Mouse (Mus musculus): ENCODE data around the gene Elmo2. TPM values are rescaled to one million over a fixed set of nuclear protein-coding genes. Genes with fewer than 3 reads are reported as not detected.

The Elmo2 gene
- total and polyA plus RNA-seq, 3 experiments = 17.4 to 27.6 TPM; not detected in 1

DNA sequence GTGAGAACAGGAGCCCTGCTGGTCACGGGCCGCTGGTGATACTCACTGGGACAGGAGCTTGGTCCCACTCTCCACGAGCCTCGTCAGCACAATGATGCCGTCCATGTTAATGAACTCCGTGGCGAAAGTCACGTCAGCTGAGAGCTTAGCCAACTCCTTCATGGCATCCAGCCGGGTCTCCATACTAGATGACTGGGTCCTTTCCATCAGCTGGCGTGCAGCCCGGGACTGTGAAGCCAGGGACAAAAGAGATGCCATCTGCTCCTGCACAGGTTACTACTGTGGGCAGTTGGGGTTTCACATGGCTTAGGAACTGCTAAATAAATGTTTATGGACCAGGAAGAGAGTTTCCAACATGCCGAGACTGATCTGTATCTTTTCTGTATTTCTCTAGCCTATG is 14.7 kb downstream of the Elmo2 start:
- no peak for TF ChIP-seq POLR2A (IDR thresholded peaks at IDR 0.05; ENCODE audit: control insufficient read depth in 1 of 2, insufficient read depth in 1 of 2, low read depth in 1 of 2, low read length in 2 of 2, poor library complexity in 1 of 2)
- TF ChIP-seq USF1 (IDR thresholded peaks at IDR 0.05; ENCODE audit: low read depth, low read length) = no peak
- TF ChIP-seq GATA1 (IDR thresholded peaks at IDR 0.05; ENCODE audit: low read depth, low read length) = no peak
- TF ChIP-seq RCOR1 (IDR thresholded peaks at IDR 0.05; ENCODE audit: low read depth, low read length) = no peak
- TF ChIP-seq E2F4 (IDR thresholded peaks at IDR 0.05; ENCODE audit: borderline replicate concordance, low read depth, low read length) = no peak
- TF ChIP-seq SIN3A (IDR thresholded peaks at IDR 0.05; ENCODE audit: low read length) = no peak
- TF ChIP-seq JUND (IDR thresholded peaks at IDR 0.05; ENCODE audit: low read depth, low read length) = no peak
- no peak for TF ChIP-seq ELF1 (IDR thresholded peaks at IDR 0.05; ENCODE audit: low read depth, low read length)
- TF ChIP-seq MYB (IDR thresholded peaks at IDR 0.05; ENCODE audit: low read depth, low read length) = no peak
- no peak for TF ChIP-seq ETS1 (IDR thresholded peaks at IDR 0.05; ENCODE audit: low read depth, low read length)
- TF ChIP-seq ZNF384 (IDR thresholded peaks at IDR 0.05; ENCODE audit: low read depth, low read length) = no peak
- no peak for TF ChIP-seq MYC (IDR thresholded peaks at IDR 0.05; ENCODE audit: low read depth, low read length)
- TF ChIP-seq UBTF (IDR thresholded peaks at IDR 0.05; ENCODE audit: borderline replicate concordance, insufficient read depth, low read depth, low read length) = no peak
- Histone ChIP-seq H3K27me3 (ENCODE audit: control insufficient read depth in 1 of 2, insufficient read depth in 2 of 2, low read length in 2 of 2) (no peaks in the 10 kb centered on the region), H3K27ac (ENCODE audit: control insufficient read depth, low read depth, low read length) (no peak overlapping the region), H3K9ac (ENCODE audit: control insufficient read depth, low read depth, low read length, poor library complexity, severe bottlenecking) (no peak overlapping the region), H3K4me1 (ENCODE audit: control insufficient read depth in 1 of 2, insufficient read depth in 2 of 2, low read length in 2 of 2) (no peaks in the 10 kb centered on the region), H3K9me3 (replicated peaks; ENCODE audit: insufficient read depth, low read length) (no peaks in the 10 kb centered on the region), H3K4me3 (ENCODE audit: control insufficient read depth in 1 of 2, insufficient read depth in 1 of 2, low read depth in 2 of 2, low read length in 2 of 2) (no peak overlapping the region), H3K36me3 (ENCODE audit: control insufficient read depth in 1 of 2, insufficient read depth in 2 of 2, low read length in 2 of 2) (peaks cover 0 to 2% of the 10 kb centered on the region in 2 experiments; a peak in 1 of 4 replicates), H3K79me2 (ENCODE audit: control insufficient read depth, insufficient read depth, low read length, poor library complexity) (no peaks in the 10 kb centered on the region)
- no peak for DNase-seq (ENCODE audit: low read depth, low spot score)

DNA sequence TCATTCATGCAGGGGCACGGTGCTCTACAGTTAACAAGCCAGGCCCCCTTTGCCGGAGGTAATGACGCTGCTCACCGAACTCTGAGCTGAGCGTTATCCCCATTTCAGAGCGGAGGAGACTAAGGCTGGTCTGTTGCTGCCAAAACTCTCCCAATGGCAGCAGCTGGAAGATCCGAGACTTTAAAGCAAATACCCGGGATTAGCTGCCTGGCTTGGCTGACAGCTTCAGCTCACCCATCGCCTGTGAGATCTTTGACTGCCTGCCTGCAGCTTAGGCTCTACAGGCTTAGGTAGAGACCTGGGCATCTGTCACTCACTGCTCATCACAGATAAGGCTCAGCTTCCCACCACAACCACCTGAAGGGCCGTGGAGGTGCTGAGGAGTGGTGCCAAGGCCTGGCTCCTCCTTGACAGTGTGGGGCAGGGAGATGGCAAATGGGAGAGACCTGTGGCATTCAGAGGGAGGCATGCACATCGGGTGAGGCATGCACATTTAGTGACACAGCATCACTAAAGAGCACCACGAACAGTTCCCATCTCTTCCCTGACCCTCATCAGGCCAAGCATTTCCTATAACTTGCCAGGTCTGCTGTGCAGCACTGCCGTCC is 15.4 kb downstream of the Elmo2 start:
- no peaks in the 10 kb centered on the region for H3K4me1 ChIP-seq (ENCODE audit: control insufficient read depth in 1 of 2, insufficient read depth in 2 of 2, low read length in 2 of 2)
- H3K4me3 ChIP-seq (ENCODE audit: control insufficient read depth in 1 of 2, insufficient read depth in 1 of 2, low read depth in 2 of 2, low read length in 2 of 2) = no peak overlapping the region
- no peaks in the 10 kb centered on the region for H3K79me2 ChIP-seq (ENCODE audit: control insufficient read depth, insufficient read depth, low read length, poor library complexity)
- DNase-seq (ENCODE audit: low read depth, low spot score) = no peak
- no peak overlapping the region for H3K9ac ChIP-seq (ENCODE audit: control insufficient read depth, low read depth, low read length, poor library complexity, severe bottlenecking)
- H3K27me3 ChIP-seq (ENCODE audit: control insufficient read depth in 1 of 2, insufficient read depth in 2 of 2, low read length in 2 of 2) = no peaks in the 10 kb centered on the region
- no peaks in the 10 kb centered on the region for H3K9me3 ChIP-seq (replicated peaks; ENCODE audit: insufficient read depth, low read length)
- H3K27ac ChIP-seq (ENCODE audit: control insufficient read depth, low read depth, low read length) = no peak overlapping the region
- peaks cover 0 to 2% of the 10 kb centered on the region in 2 experiments; a peak in 1 of 4 replicates for H3K36me3 ChIP-seq (ENCODE audit: control insufficient read depth in 1 of 2, insufficient read depth in 2 of 2, low read length in 2 of 2)
- TF ChIP-seq UBTF (IDR thresholded peaks at IDR 0.05; ENCODE audit: borderline replicate concordance, insufficient read depth, low read depth, low read length) (no peak), BHLHE40 (IDR thresholded peaks at IDR 0.05; ENCODE audit: borderline replicate concordance, low read depth, low read length) (no peak), TCF12 (IDR thresholded peaks at IDR 0.05; ENCODE audit: low read depth, low read length) (no peak), MYC (IDR thresholded peaks at IDR 0.05; ENCODE audit: low read depth, low read length) (no peak)

Measured in MEL (cell line).